Mouse (Mus musculus) cerebellum, adult 11 months (tissue): ENCODE data around the gene Cd93.

Experiments
- DNase-seq: peaks from one replicate; pipeline ENCODE4 v3.0.0; 2022

Gene Cd93

DNA sequence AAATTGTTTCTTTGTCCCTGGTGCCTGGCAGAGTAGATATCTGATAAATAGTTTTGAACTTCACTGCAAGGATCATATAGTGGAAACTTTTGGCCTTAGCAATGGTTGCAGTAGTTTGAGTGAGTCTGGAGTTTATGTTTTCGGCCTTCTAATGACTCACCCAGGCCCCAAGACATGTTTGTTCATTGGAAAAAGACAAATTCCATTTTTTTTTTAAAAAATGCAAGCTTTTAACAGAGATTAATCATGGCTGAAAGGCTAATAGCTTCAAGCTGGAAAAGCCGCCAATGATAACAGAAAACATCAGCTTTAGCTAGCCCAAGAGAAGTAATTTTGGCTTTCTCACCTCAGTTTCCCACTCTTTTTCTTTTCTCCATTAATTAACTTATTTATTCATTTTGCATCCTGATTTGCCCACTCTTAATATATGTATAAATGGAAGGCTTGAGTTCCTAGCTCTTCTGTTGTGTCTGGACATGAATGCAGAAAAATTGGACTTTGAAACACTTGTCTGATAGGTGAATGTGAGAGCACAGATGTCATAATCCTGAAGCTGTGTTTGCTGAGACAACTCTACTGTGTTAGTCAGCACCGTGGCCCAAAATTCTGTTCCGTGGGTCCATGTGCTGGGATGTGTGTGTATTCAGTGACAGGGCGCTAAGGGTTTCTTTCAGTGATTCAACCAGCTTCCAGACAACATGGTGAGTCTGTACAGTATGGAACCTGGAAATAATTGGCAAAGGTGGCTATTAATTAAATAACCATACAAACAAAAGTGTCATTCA lies 44.3 kb downstream of the Cd93 start:
- DNase-seq: no peak

DNA sequence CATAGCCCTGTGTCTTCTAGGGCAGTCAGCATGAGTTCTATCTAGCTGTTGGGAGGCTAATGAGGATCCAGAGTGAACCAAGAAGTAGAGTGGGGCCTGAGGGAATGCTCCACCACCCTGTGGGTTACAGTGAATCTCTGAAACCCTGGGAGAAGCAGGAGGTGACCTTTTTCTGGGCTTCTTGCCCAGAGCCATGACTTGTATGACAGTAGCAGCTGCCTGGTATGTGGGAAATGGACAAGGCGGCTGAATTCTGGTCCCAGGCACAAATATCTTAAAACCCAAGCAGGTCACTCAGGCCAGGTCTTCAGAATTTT lies 45.6 kb downstream of the Cd93 start:
- DNase-seq: no peak

DNA sequence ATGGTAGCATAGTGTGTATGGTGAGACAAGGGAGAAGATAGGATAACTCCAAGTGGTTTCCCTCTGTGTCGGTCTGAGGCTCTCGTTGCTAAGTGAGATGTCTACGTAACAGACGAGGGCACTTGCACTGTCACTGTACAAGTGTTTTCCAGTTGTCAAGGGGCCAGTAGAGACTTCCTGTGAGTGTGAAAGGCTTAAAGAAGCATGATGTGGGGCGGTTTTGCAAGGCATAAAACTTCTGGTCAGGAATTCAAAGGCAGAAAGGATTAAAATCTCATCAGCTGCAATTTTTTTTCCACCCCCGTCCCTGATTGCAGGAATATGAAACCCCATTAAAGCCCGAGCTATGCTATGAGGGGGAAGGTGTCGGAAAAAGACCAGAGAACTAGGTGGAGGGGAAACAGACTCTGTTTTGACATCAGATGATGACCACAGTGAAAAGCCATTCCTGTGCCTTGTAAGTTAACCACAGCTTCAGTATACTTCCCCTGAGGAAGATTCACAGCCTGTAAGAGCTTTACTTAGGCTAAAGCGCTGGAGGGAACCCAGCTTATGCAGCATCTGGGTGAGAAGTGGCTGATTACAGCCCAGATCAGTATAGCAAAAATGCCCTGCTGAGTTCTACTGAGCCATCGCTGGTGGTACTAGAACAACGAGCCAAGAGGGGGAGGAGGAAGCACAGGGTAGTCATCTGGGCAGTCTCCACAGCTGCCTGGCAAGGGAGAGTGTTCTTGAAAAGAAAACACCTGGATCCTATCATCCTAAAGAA lies 46.2 kb downstream of the Cd93 start:
- DNase-seq: no peak

DNA sequence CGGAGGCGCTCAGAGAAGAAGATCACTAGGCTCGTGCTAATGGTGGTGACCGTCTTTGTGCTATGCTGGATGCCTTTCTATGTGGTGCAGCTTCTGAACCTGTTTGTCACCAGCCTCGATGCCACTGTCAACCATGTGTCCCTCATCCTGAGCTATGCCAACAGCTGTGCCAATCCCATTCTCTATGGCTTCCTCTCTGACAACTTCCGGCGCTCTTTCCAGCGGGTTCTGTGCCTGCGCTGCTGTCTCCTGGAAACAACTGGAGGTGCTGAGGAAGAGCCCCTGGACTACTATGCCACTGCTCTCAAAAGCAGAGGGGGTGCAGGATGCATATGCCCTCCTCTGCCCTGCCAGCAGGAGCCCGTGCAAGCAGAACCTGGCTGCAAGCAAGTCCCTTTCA lies 47.2 kb downstream of the Cd93 start:
- no peak for DNase-seq

DNA sequence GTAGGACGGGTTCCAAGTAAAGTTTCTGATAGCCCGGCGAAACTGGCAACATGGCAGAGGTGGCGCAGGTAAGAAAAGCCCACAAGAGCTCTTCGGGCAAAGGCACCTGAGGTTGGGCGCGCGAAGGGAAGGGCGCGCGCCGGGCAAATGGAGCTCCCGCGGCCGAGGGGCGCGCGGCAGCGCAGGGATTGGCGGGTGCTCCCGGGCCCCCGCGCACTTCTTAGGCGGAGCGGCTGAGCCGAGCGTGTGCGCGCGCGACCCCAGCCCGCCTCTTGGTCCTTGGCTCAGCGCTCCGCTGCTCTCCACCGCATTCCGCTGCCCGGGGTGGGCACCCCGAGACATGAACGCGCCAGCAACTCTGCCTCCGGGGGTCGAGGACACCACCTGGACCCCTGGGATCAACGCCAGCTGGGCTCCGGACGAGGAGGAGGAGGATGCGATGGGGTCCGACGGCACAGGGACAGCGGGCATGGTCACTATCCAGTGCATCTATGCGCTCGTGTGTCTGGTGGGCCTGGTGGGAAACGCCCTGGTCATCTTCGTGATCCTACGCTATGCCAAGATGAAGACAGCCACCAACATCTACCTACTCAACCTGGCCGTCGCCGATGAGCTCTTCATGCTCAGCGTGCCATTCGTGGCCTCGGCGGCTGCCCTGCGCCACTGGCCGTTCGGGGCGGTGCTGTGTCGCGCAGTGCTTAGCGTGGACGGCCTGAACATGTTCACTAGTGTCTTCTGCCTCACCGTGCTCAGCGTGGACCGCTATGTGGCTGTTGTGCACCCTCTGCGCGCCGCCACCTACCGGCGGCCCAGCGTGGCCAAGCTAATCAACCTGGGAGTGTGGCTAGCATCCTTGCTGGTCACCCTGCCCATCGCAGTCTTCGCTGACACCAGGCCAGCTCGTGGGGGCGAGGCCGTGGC lies 48.0 kb downstream of the Cd93 start, which contains the start of gene Sstr4:
TSS of gene Sstr4 (plus strand) at position 214 of the 921 bp plus-strand sequence.
- DNase-seq: no peak

DNA sequence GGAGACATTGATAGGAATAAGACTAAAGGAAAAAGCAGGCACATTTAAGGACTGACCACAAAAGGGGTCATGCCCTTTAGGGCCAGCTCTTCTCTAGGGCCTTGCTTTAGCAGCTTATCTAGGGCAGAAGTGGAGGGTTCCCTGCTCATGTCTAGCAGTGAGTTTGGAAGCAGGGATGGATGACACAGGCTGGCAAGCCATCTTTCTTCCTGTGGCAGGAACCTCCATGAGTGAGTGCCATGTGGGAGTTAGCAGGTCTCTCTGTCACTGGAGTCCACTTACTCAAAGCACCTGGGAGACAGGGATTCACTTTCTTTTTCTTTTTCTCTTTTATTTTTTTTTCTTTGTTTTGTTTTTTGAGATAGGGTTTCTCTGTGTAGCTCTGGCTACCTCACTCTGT lies 49.5 kb downstream of the Cd93 start:
- no peak for DNase-seq

DNA sequence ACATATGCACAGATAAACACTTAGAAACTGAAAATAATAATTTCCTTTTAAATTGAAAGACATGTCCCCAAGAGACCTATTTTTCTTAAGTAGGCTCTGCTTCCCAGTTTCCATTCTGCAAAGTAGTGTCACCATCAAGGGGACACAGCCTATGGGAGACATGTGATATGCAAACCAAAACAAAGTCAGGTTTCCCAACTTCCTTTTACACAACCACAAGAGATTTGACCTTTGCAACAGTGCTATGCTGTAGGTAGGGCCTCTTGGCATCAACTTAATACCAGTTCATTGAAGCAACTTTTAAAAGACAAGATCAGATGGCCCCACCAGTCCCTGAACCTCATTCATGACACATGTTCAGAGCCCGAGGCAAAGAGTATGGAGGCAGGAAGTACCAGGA lies 50.2 kb downstream of the Cd93 start:
- DNase-seq: no peak

DNA sequence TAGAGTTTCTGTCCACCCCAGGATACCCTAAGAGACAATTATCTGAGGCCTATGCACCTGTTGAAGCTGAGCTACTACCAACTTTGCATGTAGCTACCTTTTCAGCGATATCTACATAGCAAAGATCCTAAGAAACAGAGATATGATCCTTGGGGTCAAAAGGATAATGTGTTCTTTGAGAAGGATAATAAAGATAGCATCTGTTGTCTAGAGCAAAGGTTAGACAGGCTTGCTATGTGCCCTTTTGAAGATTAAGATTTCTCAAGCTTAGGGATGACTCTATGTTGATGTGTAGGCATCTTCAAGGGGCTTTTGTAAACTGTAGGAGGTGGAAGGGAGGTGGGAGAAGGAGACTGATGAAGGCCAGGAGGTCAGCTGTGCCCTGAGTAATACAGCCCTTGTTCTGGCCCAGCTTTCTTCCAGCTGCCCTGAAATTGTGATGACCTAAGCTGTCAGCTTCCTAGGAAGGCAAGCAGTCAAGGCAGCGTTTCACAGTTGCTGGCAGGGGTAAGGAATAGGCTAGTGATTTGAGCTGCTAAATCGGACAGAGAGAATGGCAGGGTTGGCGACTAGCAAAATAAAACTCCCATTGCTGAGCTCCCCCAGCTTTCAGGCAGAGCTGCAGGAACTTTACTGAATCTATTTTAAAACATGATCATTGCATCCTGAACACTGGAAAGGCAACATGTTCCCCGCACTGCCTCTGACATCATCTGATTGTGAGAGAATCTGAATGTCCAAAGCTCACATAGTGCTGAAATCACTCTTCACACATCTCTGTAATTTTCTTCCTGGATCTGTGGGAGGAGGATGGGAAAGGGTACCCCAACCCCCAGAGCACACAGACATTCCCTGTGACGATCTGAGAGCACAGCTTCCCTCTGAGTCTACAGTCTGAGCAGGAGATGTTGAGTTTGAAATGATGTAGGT lies 55.4 kb downstream of the Cd93 start:
- no peak for DNase-seq

DNA sequence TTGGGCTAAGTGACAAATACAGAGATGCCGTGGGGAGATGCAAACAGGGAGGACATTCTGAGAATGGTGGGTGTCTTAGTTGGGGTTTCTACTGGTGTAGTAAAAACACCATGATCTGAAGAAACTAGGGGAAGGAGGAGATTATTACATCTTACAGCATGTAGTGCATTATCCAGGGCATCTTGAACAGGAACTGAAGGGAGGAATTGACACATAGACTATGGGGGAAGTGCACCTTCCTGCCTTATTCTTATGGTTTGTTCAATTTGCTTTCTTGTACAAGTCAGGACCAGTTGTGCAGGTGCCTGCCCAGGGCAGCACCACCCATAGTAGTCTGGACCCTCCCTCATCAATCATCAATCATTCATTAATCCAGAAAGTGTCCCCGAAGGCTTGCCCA lies 56.4 kb downstream of the Cd93 start:
- no peak for DNase-seq
